Mouse (Mus musculus) limb, embryonic 13.5 days (tissue): ENCODE measurements around the gene St3gal3. TPM values are rescaled to one million over a fixed set of nuclear protein-coding genes. Genes with fewer than 3 reads are reported as not detected.

ENCODE experiments used
- ATAC-seq: fragments of 200-750 bp; cut with Nextera tagmentation; 2 replicates; pipeline ENCODE4 v1.8.0; 2017; ENCODE audit warnings: low read depth, moderate number of reproducible peaks, moderate TSS enrichment; ENCODE audit not compliant: low FRiP score
- H3K27ac ChIP-seq: fragments of 300-500 bp; sonication (generic); 2 replicates; pipeline ENCODE4 v1.5.1; 2015; ENCODE audit warnings: inconsistent platforms, mild to moderate bottlenecking, moderate library complexity
- H3K27me3 ChIP-seq: fragments of 300-500 bp; sonication (generic); 2 replicates; pipeline ENCODE4 v1.6.1; 2015; ENCODE audit warnings: mild to moderate bottlenecking, inconsistent platforms
- H3K36me3 ChIP-seq: fragments of 300-500 bp; sonication (generic); 2 replicates; pipeline ENCODE4 v1.6.1; 2015; ENCODE audit warnings: inconsistent platforms, mild to moderate bottlenecking, moderate library complexity
- H3K4me1 ChIP-seq: fragments of 300-500 bp; sonication (generic); 2 replicates; pipeline ENCODE4 v1.6.1; 2015; ENCODE audit warnings: inconsistent platforms
- H3K4me2 ChIP-seq: fragments of 300-500 bp; sonication (generic); replicated peaks from 2 replicates; pipeline ENCODE4 v1.6.1; 2015; ENCODE audit warnings: inconsistent platforms, mild to moderate bottlenecking, moderate library complexity
- H3K4me3 ChIP-seq: fragments of 300-500 bp; sonication (generic); 2 replicates; pipeline ENCODE4 v1.5.1; 2015; ENCODE audit warnings: moderate library complexity, mild to moderate bottlenecking, inconsistent platforms
- H3K9ac ChIP-seq: fragments of 300-500 bp; sonication (generic); 2 replicates; pipeline ENCODE4 v1.6.1; 2015; ENCODE audit warnings: mild to moderate bottlenecking, inconsistent platforms
- H3K9me3 ChIP-seq: fragments of 300-500 bp; sonication (generic); 2 replicates; pipeline ENCODE4 v1.6.1; 2016; ENCODE audit warnings: inconsistent platforms
- WGBS: fragments of 180-500 bp; shearing (Covaris S2); methylation state at CpG from one replicate; pipeline ENCODE4 v1.1.7; 2015; 5-methylcytosine and 5-hydroxymethylcytosine counted together
- polyA plus RNA-seq: library from polyadenylated mRNA; unstranded; fragments of >200 nt; fragmentation: Nextera tagmentation; extraction: Ambion mirVana; gene quantifications from 2 replicates; pipeline ENCODE4 v1.2.1, GENCODE M21; 2015

The St3gal3 gene
- polyA plus RNA-seq, 1 experiment from 2014 or later = 9.8 TPM

- no peaks in the 10 kb centered on the region for H3K27me3 ChIP-seq
- no peak overlapping the region for H3K9ac ChIP-seq
- peak overlapping the region; percentile 12; the same call in 1 of the 2 replicates for H3K4me2 ChIP-seq
- no peaks in the 10 kb centered on the region for H3K36me3 ChIP-seq
- peak; percentile 50 for ATAC-seq
- WGBS = 27% methylated on average over 4 of the region's 4 CpGs
- no peak overlapping the region for H3K4me3 ChIP-seq
- H3K4me1 ChIP-seq = peaks cover 65% of the 10 kb centered on the region
- H3K9me3 ChIP-seq = no peaks in the 10 kb centered on the region
- H3K27ac ChIP-seq = peak overlapping the region; percentile 76
These were observed 94.1 kb downstream of the St3gal3 start for GRCm38 (mm10) chr4:118040650-118041049.

GRCm38 (mm10) chr4:118039964-118040363 is 94.8 kb downstream of the St3gal3 start:
- no peaks in the 10 kb centered on the region for H3K36me3 ChIP-seq
- no peak overlapping the region for H3K9ac ChIP-seq
- no peak overlapping the region for H3K4me2 ChIP-seq
- H3K4me1 ChIP-seq = peaks cover 60% of the 10 kb centered on the region
- no peak for ATAC-seq
- H3K4me3 ChIP-seq = no peak overlapping the region
- WGBS = 79% methylated on average over 5 of the region's 5 CpGs
- no peak overlapping the region for H3K27ac ChIP-seq
- no peaks in the 10 kb centered on the region for H3K27me3 ChIP-seq
- H3K9me3 ChIP-seq = no peaks in the 10 kb centered on the region

DNA sequence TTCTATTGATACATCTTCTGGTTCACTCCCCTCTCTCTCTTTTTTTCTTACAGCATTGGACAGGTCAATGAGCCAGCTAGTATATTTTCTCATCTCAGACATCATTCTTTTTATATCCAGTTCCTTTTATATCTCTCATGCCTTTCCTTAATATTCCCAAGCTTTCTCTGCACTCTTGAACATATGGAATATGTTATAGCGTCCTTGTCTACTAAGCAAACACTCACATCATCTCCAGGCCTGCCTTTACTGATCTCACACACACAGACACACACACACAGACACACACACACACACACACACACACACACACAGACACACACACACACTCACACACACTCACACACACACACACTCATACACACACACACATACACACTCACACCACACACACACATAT is 96.7 kb downstream of the St3gal3 start:
- Histone ChIP-seq H3K36me3 (no peaks in the 10 kb centered on the region), H3K9me3 (no peaks in the 10 kb centered on the region), H3K27me3 (no peaks in the 10 kb centered on the region), H3K4me2 (no peak overlapping the region), H3K27ac (no peak overlapping the region), H3K4me1 (peaks cover 42% of the 10 kb centered on the region), H3K4me3 (no peak overlapping the region), H3K9ac (no peak overlapping the region)
- no peak for ATAC-seq
- WGBS = 61% methylated on average over 1 of the region's 1 CpGs

DNA sequence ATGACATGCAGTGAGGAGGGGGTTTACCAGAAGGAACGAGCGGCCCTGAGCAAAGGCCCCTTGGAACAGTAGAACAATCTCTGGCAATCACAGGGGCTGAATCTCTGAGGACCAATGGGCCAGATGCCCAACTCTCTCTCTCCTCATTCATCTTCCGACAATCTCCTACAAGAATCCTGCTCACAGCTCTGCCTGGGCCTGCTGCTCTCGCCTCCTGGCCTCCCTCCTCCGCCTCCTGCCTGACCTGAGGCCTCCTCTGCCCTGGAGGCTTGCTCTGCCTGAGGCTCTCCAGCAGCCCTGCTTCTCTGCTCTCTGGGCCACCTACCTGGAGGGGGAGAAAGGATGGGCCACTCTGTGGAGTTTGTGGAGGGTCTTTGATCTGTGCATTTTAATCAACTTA is 97.3 kb downstream of the St3gal3 start:
- no peaks in the 10 kb centered on the region for H3K36me3 ChIP-seq
- no peak overlapping the region for H3K4me2 ChIP-seq
- H3K4me3 ChIP-seq = no peak overlapping the region
- ATAC-seq = no peak
- H3K4me1 ChIP-seq = peaks cover 37% of the 10 kb centered on the region
- H3K9me3 ChIP-seq = no peaks in the 10 kb centered on the region
- 41% methylated on average over 5 of the region's 5 CpGs for WGBS
- peak overlapping the region; percentile 48; the same call in 1 of the 2 replicates for H3K27ac ChIP-seq
- H3K27me3 ChIP-seq = no peaks in the 10 kb centered on the region
- H3K9ac ChIP-seq = 0 out of 2 replicates have a peak overlapping the region, but pooled peaks have one; percentile 8

DNA sequence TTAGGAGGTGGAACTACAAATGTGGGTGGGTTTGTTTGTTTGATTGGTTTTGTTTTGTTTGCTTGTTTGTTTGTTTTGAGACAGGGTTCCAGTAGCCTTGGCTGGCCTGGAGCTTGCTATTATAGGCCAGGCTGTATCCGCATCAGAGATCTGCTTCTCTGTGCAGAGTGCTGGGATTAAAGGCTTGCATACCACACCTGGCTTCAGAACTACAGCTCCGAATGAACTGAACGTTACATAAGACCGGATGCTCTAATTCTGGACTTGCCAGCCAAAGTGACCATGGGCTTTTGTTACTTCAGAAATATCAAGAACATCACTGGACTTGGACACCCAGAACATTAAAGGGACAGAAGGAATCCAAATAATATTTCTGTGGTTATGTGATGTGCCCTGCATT is 98.2 kb downstream of the St3gal3 start:
- Histone ChIP-seq H3K4me3 (no peak overlapping the region), H3K27ac (no peak overlapping the region), H3K9ac (no peak overlapping the region), H3K4me1 (peaks cover 37% of the 10 kb centered on the region), H3K9me3 (no peaks in the 10 kb centered on the region), H3K36me3 (no peaks in the 10 kb centered on the region), H3K27me3 (no peaks in the 10 kb centered on the region), H3K4me2 (no peak overlapping the region)
- no peak for ATAC-seq
- 75% methylated on average over 4 of the region's 4 CpGs for WGBS

DNA sequence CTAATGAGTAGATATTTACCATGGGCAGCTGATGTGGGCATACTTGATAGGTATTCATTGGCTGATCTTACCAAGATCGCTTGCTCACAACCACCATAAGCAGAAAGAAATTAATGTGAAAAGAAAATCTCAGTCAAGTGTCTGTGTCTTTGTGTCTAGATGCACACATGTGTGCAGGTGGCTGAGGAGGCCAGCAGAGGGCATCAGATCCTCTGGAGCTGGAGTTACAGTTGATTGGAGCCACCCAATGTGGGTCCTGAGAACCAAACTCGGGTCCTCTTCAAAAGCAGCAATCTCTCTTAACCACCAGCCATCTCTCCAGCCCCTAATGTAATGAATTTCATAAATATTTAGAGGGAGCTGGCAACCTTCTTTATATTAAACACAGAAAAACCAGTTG is 99.6 kb downstream of the St3gal3 start:
- WGBS = 89% methylated on average over 2 of the region's 2 CpGs
- Histone ChIP-seq H3K9me3 (no peaks in the 10 kb centered on the region), H3K4me2 (no peak overlapping the region), H3K4me3 (no peak overlapping the region), H3K9ac (no peak overlapping the region), H3K27ac (no peak overlapping the region), H3K36me3 (no peaks in the 10 kb centered on the region), H3K27me3 (no peaks in the 10 kb centered on the region), H3K4me1 (peaks cover 33% of the 10 kb centered on the region)
- no peak for ATAC-seq

- no peak overlapping the region for H3K4me2 ChIP-seq
- H3K9me3 ChIP-seq = no peaks in the 10 kb centered on the region
- no peak for ATAC-seq
- H3K4me1 ChIP-seq = peaks cover 40% of the 10 kb centered on the region
- WGBS = 69% methylated on average over 5 of the region's 5 CpGs
- H3K4me3 ChIP-seq = no peak overlapping the region
- no peaks in the 10 kb centered on the region for H3K27me3 ChIP-seq
- no peak overlapping the region for H3K9ac ChIP-seq
- H3K27ac ChIP-seq = no peak overlapping the region
- no peaks in the 10 kb centered on the region for H3K36me3 ChIP-seq
These were observed 101.7 kb downstream of the St3gal3 start for GRCm38 (mm10) chr4:118033026-118033425.

- H3K4me3 ChIP-seq = no peak overlapping the region
- H3K9me3 ChIP-seq = no peaks in the 10 kb centered on the region
- WGBS = 83% methylated on average over 7 of the region's 7 CpGs
- peaks cover 31% of the 10 kb centered on the region for H3K4me1 ChIP-seq
- no peak overlapping the region for H3K4me2 ChIP-seq
- H3K9ac ChIP-seq = no peak overlapping the region
- ATAC-seq = no peak
- no peaks in the 10 kb centered on the region for H3K36me3 ChIP-seq
- H3K27ac ChIP-seq = no peak overlapping the region
- no peaks in the 10 kb centered on the region for H3K27me3 ChIP-seq
These were observed 102.9 kb downstream of the St3gal3 start for GRCm38 (mm10) chr4:118031776-118032170.

DNA sequence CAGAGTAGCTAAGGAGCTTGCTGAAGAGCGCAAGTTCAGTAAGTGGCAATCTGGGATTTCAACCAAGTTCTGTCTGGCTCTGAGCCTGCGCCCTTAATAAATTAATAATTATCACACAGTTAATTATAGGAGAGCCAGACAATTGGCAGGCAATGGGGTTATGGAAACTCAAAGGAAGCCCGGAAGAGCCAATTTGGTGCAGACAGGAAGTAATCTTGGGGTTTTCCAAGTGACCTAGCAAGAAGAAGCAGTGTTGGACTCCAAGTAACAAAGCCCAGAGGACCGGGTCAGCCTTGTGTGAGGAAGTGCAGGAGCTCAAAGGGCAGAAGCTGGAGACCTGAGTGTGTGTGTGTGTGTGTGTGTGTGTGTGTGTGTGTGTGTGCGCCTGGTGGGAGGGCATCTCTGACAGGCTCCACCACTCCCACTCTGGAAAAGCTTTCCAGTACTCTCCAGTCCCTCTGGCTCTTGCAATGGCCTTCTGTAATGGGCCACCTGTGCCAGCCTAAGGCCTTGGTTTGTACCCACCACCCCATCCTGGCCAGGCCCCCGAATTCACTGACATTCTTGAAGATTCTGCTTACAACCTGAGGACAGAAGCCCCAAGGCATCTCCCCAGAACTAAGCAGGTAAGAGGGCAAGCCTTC is 103.5 kb downstream of the St3gal3 start:
- 64% methylated on average over 6 of the region's 6 CpGs for WGBS
- no peaks in the 10 kb centered on the region for H3K27me3 ChIP-seq
- H3K4me2 ChIP-seq = no peak overlapping the region
- no peaks in the 10 kb centered on the region for H3K9me3 ChIP-seq
- no peak overlapping the region for H3K9ac ChIP-seq
- H3K36me3 ChIP-seq = no peaks in the 10 kb centered on the region
- H3K27ac ChIP-seq = no peak overlapping the region
- H3K4me1 ChIP-seq = peaks cover 31% of the 10 kb centered on the region
- no peak for ATAC-seq
- H3K4me3 ChIP-seq = no peak overlapping the region

GRCm38 (mm10) chr4:118030330-118030729 is 104.4 kb downstream of the St3gal3 start:
- no peak for ATAC-seq
- 53% methylated on average over 5 of the region's 5 CpGs for WGBS
- Histone ChIP-seq H3K4me2 (no peak overlapping the region), H3K4me3 (no peak overlapping the region), H3K9me3 (no peaks in the 10 kb centered on the region), H3K9ac (no peak overlapping the region; the same call in 1 of the 2 replicates), H3K27ac (no peak overlapping the region; the same call in 1 of the 2 replicates), H3K27me3 (no peaks in the 10 kb centered on the region), H3K36me3 (no peaks in the 10 kb centered on the region), H3K4me1 (peaks cover 31% of the 10 kb centered on the region)

- no peaks in the 10 kb centered on the region for H3K27me3 ChIP-seq
- H3K4me2 ChIP-seq = no peak overlapping the region
- peaks cover 31% of the 10 kb centered on the region for H3K4me1 ChIP-seq
- no peak for ATAC-seq
- no peak overlapping the region for H3K4me3 ChIP-seq
- no peaks in the 10 kb centered on the region for H3K9me3 ChIP-seq
- WGBS = 55% methylated on average over 6 of the region's 6 CpGs
- H3K9ac ChIP-seq = no peak overlapping the region
- H3K36me3 ChIP-seq = no peaks in the 10 kb centered on the region
- no peak overlapping the region; the same call in 1 of the 2 replicates for H3K27ac ChIP-seq
These were observed 104.8 kb downstream of the St3gal3 start for GRCm38 (mm10) chr4:118029892-118030291.

- ATAC-seq = no peak
- H3K27ac ChIP-seq = peak overlapping the region; percentile 48; the same call in 1 of the 2 replicates
- 41% methylated on average over 9 of the region's 9 CpGs for WGBS
These were observed 105.7 kb downstream of the St3gal3 start for GRCm38 (mm10) chr4:118028994-118029393.

GRCm38 (mm10) chr4:118025931-118026330 is 108.8 kb downstream of the St3gal3 start:
- Histone ChIP-seq H3K9me3 (no peaks in the 10 kb centered on the region), H3K27me3 (no peaks in the 10 kb centered on the region), H3K36me3 (no peaks in the 10 kb centered on the region), H3K4me3 (no peak overlapping the region), H3K4me1 (peaks cover 27% of the 10 kb centered on the region), H3K9ac (no peak overlapping the region), H3K27ac (no peak overlapping the region), H3K4me2 (no peak overlapping the region)
- ATAC-seq = no peak
- 61% methylated on average over 7 of the region's 7 CpGs for WGBS

More at GRCm38 (mm10) chr4:118028994-118029393, 105.7 kb downstream of the St3gal3 start:
- Histone ChIP-seq H3K27me3 (no peaks in the 10 kb centered on the region), H3K4me2 (no peak overlapping the region; the same call in 1 of the 2 replicates), H3K9me3 (no peaks in the 10 kb centered on the region), H3K4me1 (peaks cover 31% of the 10 kb centered on the region), H3K9ac (no peak overlapping the region), H3K36me3 (no peaks in the 10 kb centered on the region), H3K4me3 (no peak overlapping the region)
